Mouse (Mus musculus) layer of hippocampus, postnatal 25 days (tissue): Measurements from ENCODE around the gene Sycp3. TPM values are rescaled to one million over a fixed set of nuclear protein-coding genes. Genes with fewer than 3 reads are reported as not detected.
"Not testable (repeated sequence)": the region's sequence is repeated elsewhere in the genome, so short reads cannot be mapped to it uniquely, and the experiment has no call there.

Source experiments
- DNase-seq, 2 experiments: peaks; one replicate each; pipeline ENCODE4 v3.0.0; 2022; ENCODE audit warnings: mixed read lengths in 2 of 2, low spot score in 1 of 2; ENCODE audit errors: extremely low spot score in 1 of 2
- total RNA-seq, 2 experiments: library from RNA; stranded (reverse); gene quantifications; 2 replicates each; pipeline ENCODE4 v1.2.3; 2021

Sycp3 gene
- total RNA-seq, 2 experiments from 2014 or later = 0.66 to 1.1 TPM

DNA sequence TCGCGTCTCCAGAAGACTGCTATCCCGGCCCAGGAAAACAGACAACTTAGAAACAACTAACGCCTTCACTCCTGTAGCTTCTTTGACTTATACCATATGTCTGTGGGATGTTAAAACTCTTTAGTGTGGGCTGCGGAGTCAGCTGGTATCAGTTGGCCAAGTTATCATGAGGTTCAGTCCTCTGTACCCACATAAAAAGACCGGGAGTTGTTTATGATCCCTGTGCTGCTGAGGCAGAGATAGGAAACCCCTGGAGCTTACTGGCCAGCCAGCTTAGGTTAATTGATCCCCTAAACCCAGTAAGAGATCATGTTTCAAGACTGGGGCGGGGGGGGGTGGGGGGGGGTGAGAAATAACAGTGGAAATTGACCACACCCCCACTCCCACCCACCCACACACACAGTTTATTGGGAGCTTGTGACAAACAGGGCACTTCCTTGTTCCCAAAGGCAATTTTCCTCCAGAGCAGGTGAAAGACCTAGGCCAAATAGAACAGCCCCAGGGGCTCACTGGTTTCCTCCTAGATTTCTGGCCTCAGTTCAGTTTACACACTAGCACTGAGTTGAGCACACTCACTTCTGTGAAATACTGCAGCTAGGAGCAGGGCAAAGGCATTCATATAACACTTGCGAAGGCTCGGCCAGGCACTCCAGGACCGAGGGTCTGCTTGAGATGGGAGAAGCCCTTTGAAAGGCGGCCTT lies 37.6 kb downstream of the Sycp3 start:
- no peak for DNase-seq

GRCm38 (mm10) chr10:88499993-88500392 lies 40.6 kb downstream of the Sycp3 start:
- no peak for DNase-seq

DNA sequence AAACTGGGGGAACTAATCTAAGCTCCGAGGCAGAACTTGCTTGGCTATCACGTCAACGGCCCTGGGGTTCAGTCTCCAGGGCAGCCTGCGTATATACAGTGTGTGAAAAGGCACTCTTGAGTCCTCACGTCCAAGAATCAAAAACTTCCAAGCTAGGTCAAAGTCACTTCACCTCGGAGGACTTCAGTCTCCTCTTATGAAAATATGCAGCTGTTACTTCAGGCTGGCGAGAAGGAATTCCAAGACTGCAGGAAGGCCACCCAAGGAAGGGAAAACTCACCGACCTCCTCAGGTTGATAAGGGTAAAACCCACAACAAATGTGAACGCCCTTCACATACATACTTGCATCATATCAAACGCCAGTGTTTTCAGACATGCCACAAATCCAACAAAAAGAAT lies 42.0 kb downstream of the Sycp3 start:
- DNase-seq = no peak

DNA sequence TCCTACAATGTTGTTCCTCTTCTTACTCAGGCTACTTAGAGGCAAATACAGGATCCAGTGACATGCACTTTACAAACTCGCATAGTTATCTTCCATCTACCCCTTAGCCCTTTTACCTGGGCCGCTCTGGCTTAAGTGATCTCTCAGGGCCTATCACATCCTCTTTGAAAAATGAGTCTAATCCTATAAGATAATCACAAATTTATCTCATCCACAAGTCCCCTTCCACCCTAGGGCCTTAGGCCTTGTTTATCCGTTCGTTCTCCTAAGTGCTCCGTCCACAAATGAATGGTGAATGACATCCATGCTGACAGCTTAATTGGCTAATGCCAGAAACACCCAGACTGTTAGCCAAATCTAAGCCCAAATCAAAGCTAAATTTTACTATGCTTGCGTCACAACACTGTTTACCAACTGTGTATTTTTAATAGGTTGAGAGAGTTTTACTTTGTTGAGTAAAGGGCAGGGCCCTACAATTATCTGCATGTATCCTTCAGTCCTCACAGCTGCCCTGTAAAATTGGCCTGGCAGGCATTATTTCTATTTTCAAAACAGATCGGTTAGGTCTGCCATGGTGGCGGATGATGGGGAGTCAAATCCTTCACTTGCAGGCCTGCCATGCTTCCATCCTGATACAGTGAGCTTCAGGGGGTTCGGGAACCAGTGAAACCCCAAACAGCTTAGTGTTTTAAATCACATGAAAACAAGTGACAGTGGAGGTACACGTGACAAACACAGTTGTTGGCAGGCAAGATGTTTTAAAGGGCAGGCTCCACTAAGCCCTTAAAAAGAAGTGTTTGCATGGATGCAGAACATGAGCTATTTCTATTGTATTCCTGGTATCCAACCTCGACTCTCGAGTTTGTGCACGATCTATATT lies 42.8 kb downstream of the Sycp3 start:
- DNase-seq = no peak

DNA sequence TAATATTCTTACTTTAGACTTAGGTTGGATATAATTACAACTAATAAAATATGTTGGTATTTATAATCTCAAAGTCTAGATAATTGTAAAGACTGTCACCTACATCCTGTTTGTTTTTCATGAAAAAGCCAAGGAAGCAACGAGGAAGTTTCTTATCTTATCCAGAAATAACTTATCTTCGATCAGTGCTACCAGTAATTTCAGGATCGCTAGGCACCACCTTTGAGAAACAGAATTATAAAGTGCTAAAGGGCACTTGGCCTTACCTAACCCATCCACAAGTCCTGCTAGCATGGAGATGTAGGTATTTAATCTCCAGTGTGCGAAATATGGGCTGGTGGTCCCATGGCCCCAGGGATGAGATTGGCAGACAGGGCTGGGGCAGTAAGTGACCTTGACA lies 43.5 kb downstream of the Sycp3 start:
- DNase-seq = no peak

GRCm38 (mm10) chr10:88503421-88504314 lies 44.3 kb downstream of the Sycp3 start, which contains the start of gene Chpt1:
Gene Chpt1 (minus strand): TSS chr10:88504073.
- DNase-seq = peak; percentile 74 to 75

GRCm38 (mm10) chr10:88504481-88504880 lies 45.1 kb downstream of the Sycp3 start:
- DNase-seq = no peak

- no peak for DNase-seq
Measured at GRCm38 (mm10) chr10:88505256-88505655, 45.9 kb downstream of the Sycp3 start.

- DNase-seq = no peak
Measured at GRCm38 (mm10) chr10:88507691-88508143, 48.3 kb downstream of the Sycp3 start.

GRCm38 (mm10) chr10:88510503-88511271 lies 51.3 kb downstream of the Sycp3 start:
- no peak for DNase-seq

DNA sequence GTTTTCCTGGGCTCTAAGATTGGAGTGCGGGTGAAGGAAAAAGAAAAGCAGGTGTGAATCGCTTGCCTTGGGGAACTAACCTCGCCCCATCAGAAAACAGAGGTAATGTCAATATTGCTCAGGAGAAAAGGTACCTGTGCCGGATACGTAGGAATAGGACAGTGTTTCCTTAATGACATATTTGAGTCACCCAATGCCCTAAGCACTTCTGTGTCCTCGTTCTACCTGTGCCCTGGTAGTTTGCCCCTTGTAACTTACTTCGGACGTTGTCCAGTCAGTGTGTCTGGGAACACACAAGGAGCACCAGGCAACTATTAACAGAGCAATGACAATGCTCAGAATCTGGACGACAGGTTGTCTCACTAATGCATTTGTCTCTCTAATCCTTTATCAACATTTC lies 52.0 kb downstream of the Sycp3 start:
- DNase-seq = no peak

- no peak for DNase-seq
Measured at GRCm38 (mm10) chr10:88513574-88514135, 54.3 kb downstream of the Sycp3 start.

DNA sequence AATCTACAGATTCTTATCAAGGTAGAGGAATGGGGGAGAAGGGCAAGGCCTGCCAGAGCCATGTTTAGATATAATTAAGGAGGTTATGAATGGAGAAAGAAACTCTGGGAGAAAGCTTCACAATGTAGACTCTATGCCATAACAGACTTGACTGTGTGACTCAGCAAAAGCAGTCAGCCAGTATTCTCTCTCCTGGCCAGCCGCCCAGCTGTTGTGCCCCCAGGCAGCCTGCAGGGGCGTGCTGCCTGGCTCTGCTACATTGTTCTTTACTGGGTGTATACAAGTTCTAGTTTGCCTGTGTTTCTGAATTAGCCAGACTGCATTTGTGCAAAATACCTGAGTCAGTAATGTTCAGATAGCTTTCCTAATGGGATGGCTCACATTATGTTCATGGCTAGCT lies 55.1 kb downstream of the Sycp3 start:
- DNase-seq = peak; percentile 30 to 52

DNA sequence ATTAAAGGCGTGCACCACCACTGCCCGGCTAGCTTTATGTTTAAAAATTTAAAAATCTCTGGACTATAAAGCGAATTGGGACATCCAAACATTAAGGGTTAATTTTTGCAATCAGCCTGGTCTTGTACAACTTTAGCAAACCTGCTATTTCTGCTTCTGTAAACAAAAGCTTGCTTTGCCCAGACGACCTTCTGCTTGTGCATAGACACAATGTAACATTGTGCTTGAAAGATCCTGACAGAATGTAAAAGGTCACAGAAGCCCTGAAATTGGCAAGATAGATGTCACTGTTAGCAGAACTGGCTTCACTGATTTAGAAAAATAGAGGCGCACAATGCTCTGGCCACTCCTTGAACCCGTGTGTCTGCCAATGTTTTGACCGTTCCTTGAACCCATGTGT lies 55.7 kb downstream of the Sycp3 start:
- DNase-seq = not testable (repeated sequence)

DNA sequence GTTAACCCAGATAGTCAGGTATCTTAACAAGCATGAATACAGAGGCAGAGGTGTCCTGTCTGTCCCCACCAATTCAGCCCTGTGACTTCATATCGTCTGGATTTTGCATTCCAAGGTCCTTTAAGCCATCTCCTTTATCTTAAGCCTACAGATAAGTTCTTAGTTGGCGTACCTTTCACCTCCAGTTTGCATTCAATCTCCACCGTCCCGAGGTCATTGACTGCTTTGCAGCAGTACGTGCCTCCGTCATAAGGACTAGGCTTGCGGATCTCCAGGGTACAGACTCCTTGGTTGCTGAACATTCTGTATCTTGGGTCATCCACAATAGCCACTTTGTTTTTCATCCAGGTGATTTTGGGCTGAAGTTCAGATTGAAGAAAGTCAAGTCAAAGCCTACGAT lies 63.4 kb downstream of the Sycp3 start:
- no peak for DNase-seq
